Mouse (Mus musculus): ENCODE results near the gene Gm20219. TPM values are rescaled to one million over a fixed set of nuclear protein-coding genes. Genes with fewer than 3 reads are reported as not detected.
"Not testable (repeated sequence)": the region's sequence is repeated elsewhere in the genome, so short reads cannot be mapped to it uniquely, and the experiment has no call there.

The Gm20219 gene
- polyA plus RNA-seq, 1 experiment from 2014 or later = 1.3 TPM

- peak; percentile 97 for ATAC-seq
- no peaks in the 10 kb centered on the region for H3K36me3 ChIP-seq
- H3K4me1 ChIP-seq (replicated peaks) = peaks cover 20% of the 10 kb centered on the region
- H3K27ac ChIP-seq = peak overlapping the region; percentile 84
- H3K9me3 ChIP-seq = no peaks in the 10 kb centered on the region
- H3K27me3 ChIP-seq (replicated peaks) = peaks cover 32% of the 10 kb centered on the region
- WGBS = under 1% methylated on average over 42 of the region's 42 CpGs
- peak overlapping the region; percentile 65 for H3K9ac ChIP-seq
- peak overlapping the region; percentile 49 for H3K4me3 ChIP-seq (replicated peaks)
- peak overlapping the region; percentile 81 for H3K4me2 ChIP-seq (replicated peaks)
Measured at GRCm38 (mm10) chr17:56507161-56508068, 46.8 kb downstream of the Gm20219 start.

DNA sequence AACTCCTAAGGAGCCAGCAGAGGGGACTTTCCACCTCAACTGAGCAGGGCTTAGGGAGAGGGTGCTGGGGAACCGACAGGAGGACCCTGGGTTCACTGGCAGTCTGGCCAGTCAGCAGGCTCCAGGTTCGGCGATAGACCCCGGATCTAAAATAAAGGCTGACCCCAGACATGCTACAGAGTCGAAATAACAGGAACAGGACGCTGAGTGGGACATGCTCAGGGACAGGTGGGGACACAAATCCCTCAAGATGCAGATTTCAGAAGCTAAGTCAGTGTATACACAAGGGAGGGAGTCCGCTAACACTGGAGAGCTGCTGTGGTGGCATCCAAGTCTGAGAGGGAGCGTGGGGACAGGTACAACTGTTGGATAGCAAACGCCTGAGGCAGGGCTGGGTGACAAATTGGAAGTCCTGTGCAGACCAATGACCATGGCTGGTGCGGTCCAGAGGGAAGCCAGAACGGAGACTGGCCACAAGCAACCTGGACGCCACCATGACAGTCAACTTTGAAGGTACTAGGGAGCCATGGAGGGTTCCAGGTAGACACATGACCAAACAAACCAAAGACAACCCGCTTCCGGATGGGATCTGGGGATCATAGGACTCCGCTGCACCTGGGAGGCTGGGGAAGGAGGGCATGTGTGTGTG lies 47.6 kb downstream of the Gm20219 start:
- Histone ChIP-seq H3K9ac (peak overlapping the region; percentile 65), H3K27me3 (replicated peaks) (peaks cover 24% of the 10 kb centered on the region), H3K4me3 (replicated peaks) (peak overlapping the region; percentile 49), H3K4me1 (replicated peaks) (peaks cover 17% of the 10 kb centered on the region), H3K27ac (peak overlapping the region; percentile 84), H3K4me2 (replicated peaks) (peak overlapping the region; percentile 81), H3K9me3 (no peaks in the 10 kb centered on the region), H3K36me3 (no peaks in the 10 kb centered on the region)
- no peak for ATAC-seq
- WGBS = 57% methylated on average over 15 of the region's 15 CpGs

- H3K4me3 ChIP-seq (replicated peaks) = no peak overlapping the region
- 80% methylated on average over 10 of the region's 10 CpGs for WGBS
- no peak for ATAC-seq
- no peak overlapping the region for H3K4me2 ChIP-seq (replicated peaks)
- no peaks in the 10 kb centered on the region for H3K9me3 ChIP-seq
- H3K27me3 ChIP-seq (replicated peaks) = peaks cover 12% of the 10 kb centered on the region
- no peak overlapping the region for H3K27ac ChIP-seq
- peaks cover 7% of the 10 kb centered on the region for H3K4me1 ChIP-seq (replicated peaks)
- H3K36me3 ChIP-seq = no peaks in the 10 kb centered on the region
- H3K9ac ChIP-seq = no peak overlapping the region
Measured at GRCm38 (mm10) chr17:56505401-56505800, 48.8 kb downstream of the Gm20219 start.

DNA sequence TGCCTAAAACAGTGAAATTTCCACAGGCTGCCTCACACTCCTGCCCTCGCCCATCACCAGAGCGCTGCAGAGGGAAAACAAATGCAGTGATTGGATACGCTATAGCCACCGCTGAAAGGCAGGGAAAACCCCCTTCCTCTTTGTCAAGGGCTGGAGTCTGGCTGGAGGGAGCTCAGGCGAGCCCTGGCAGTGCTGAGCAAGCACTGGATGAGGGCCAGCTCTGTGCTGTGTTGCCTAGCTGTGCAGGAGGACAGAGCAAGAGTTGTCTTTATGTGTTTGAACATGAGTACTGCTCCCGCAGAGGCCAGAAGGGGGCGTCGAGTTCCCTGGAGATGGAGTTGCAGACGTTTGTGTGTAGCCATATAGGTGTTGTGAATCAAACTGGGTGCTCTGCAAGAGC lies 51.7 kb downstream of the Gm20219 start:
- no peak for ATAC-seq
- no peaks in the 10 kb centered on the region for H3K9me3 ChIP-seq

DNA sequence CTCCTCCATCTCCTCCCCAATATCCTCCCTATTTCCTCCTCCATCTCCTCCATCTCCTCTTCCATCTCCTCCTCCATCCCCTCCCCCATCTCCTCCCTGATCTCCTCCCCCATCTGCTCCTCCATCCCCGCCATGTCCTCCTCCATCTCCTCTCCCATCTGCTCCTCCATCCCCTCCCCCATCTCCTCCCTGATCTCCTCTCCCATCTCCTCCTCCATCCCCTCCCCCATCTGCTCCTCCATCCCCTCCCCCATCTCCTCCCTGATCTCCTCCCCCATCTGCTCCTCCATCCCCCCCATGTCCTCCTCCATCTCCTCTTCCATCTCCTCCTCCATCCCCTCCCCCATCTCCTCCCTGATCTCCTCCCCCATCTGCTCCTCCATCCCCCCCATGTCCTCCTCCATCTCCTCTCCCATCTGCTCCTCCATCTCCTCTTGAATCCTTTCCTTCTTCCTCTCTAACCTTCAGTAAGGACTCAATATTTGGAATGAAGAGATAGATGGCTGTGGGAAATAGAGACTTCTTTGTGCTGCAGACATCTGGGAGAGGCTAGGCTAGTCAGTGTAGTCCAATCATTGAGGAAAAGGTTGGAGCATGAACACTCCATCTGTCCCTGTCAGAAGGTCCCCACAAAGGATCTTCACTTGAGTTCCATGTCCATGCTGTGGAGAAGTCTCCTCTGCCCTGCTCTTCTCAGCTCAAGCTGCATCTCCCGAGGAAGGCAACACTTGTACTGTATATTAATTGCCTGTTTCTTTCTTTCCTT lies 52.4 kb downstream of the Gm20219 start:
- ATAC-seq; H3K4me1 ChIP-seq (replicated peaks); H3K9me3 ChIP-seq; H3K27ac ChIP-seq; H3K27me3 ChIP-seq (replicated peaks); H3K9ac ChIP-seq; H3K36me3 ChIP-seq; H3K4me2 ChIP-seq (replicated peaks); H3K4me3 ChIP-seq (replicated peaks): not testable (repeated sequence)
- WGBS = 61% methylated on average over 2 of the region's 2 CpGs

More for the DNA sequence above, 51.7 kb downstream of the Gm20219 start:
- no peak overlapping the region for H3K9ac ChIP-seq
- no peak overlapping the region for H3K4me2 ChIP-seq (replicated peaks)
- 34% methylated on average over 9 of the region's 9 CpGs for WGBS
- no peak overlapping the region for H3K27ac ChIP-seq
- H3K36me3 ChIP-seq = no peaks in the 10 kb centered on the region
- H3K27me3 ChIP-seq (replicated peaks) = no peaks in the 10 kb centered on the region; the same call in 1 of the 2 replicates
- H3K4me1 ChIP-seq (replicated peaks) = no peaks in the 10 kb centered on the region; the same call in 1 of the 2 replicates
- no peak overlapping the region for H3K4me3 ChIP-seq (replicated peaks)

Other genes starting within 250 kb of the Gm20219 start
- 25.1 and 27.5 TPM in 2 replicates for gene Kdm4b, start 228.3 kb downstream of the Gm20219 start, polyA plus RNA-seq (2015; fragmentation: Nextera tagmentation; extraction: Ambion mirVana)
- 56.3 and 56.8 TPM in 2 replicates for gene Ptprs, start 77.9 kb downstream of the Gm20219 start, polyA plus RNA-seq (2015; fragmentation: Nextera tagmentation; extraction: Ambion mirVana)
- not detected in 2 replicates for gene Znrf4, start 42.0 kb downstream of the Gm20219 start, polyA plus RNA-seq (2015; fragmentation: Nextera tagmentation; extraction: Ambion mirVana)
- 66.7 and 74.7 TPM in 2 replicates for gene Safb2, start 30.2 kb upstream of the Gm20219 start, polyA plus RNA-seq (2015; fragmentation: Nextera tagmentation; extraction: Ambion mirVana)
- gene Safb, start 30.4 kb upstream of the Gm20219 start, polyA plus RNA-seq (2015; fragmentation: Nextera tagmentation; extraction: Ambion mirVana) = 79.3 and 86.2 TPM in 2 replicates
- 283 and 287 TPM in 2 replicates for gene 2410015M20Rik, start 55.4 kb upstream of the Gm20219 start, polyA plus RNA-seq (2015; fragmentation: Nextera tagmentation; extraction: Ambion mirVana)
- 1,919 and 1,958 TPM in 2 replicates for gene Rpl36, start 59.0 kb upstream of the Gm20219 start, polyA plus RNA-seq (2015; fragmentation: Nextera tagmentation; extraction: Ambion mirVana)
- gene Lonp1, start 72.5 kb upstream of the Gm20219 start, polyA plus RNA-seq (2015; fragmentation: Nextera tagmentation; extraction: Ambion mirVana) = 62.6 and 70.0 TPM in 2 replicates
- 0.48 and 0.68 TPM in 2 replicates for gene Catsperd, start 73.8 kb upstream of the Gm20219 start, polyA plus RNA-seq (2015; fragmentation: Nextera tagmentation; extraction: Ambion mirVana)
- gene Ranbp3, start 118.9 kb upstream of the Gm20219 start, polyA plus RNA-seq (2015; fragmentation: Nextera tagmentation; extraction: Ambion mirVana) = 73.5 and 76.2 TPM in 2 replicates
- gene Ndufa11, start 163.4 kb upstream of the Gm20219 start, polyA plus RNA-seq (2015; fragmentation: Nextera tagmentation; extraction: Ambion mirVana) = 471 and 522 TPM in 2 replicates
- gene Vmac, start 163.6 kb upstream of the Gm20219 start, polyA plus RNA-seq (2015; fragmentation: Nextera tagmentation; extraction: Ambion mirVana) = 14.3 and 15.2 TPM in 2 replicates
- gene Nrtn, start 203.1 kb upstream of the Gm20219 start, polyA plus RNA-seq (2015; fragmentation: Nextera tagmentation; extraction: Ambion mirVana) = 9.9 and 10.7 TPM in 2 replicates
- gene Dus3l, start 210.4 kb upstream of the Gm20219 start, polyA plus RNA-seq (2015; fragmentation: Nextera tagmentation; extraction: Ambion mirVana) = 38.7 and 42.8 TPM in 2 replicates
- 1.2 and 1.6 TPM in 2 replicates for gene Prr22, start 215.9 kb upstream of the Gm20219 start, polyA plus RNA-seq (2015; fragmentation: Nextera tagmentation; extraction: Ambion mirVana)